Mouse (Mus musculus) adrenal gland, adult 18-20 months (tissue): ENCODE measurements around the gene Elobl. TPM values are rescaled to one million over a fixed set of nuclear protein-coding genes. Genes with fewer than 3 reads are reported as not detected.
"Not testable (repeated sequence)": the region's sequence is repeated elsewhere in the genome, so short reads cannot be mapped to it uniquely, and the experiment has no call there.

Experiments used
- DNase-seq, 2 experiments: peaks; one replicate each; pipeline ENCODE4 v3.0.0; 2021 to 2022; ENCODE audit warnings: low spot score in 2 of 2
- long read RNA-seq, 2 experiments: library from polyadenylated mRNA; stranded (forward); transcript quantifications; one replicate each; pipeline ENCODE4 v2.0.0; 2021
- total RNA-seq, 2 experiments: library from RNA; stranded (reverse); gene quantifications; 1 replicate in 1 of 2; 2 replicates in 1 of 2; pipeline ENCODE4 v1.2.3; 2021

Elobl gene
- total RNA-seq, result not detected
- long read RNA-seq, experiment 1, result 0 reads
- long read RNA-seq, experiment 2, result 0 reads

- DNase-seq, result no peak
These were observed at the start of gene Elobl for GRCm38 (mm10) chr11:88966881-88967361. Elobl (minus strand) TSS chr11:88966931.

DNA sequence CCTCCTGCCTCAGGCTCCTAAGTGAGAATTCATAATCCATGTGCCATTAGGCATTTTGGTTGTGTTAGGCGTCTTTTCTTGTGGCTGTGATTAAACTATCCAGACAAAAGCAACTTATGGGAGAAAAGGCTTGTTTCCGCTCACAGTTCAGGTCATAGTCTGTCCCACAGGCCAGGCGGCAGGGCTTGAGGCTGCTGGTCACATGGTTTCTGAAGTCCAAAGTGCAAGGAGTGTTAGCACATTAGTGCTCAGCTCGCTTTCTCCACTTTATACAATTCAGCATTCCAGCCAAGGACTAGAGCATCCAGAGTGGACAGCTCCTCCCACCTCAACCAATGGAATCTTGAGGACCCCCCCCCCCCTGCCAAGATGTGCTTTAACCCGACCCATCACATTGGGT is 45.5 kb upstream of the Elobl start:
- no peak for DNase-seq

DNA sequence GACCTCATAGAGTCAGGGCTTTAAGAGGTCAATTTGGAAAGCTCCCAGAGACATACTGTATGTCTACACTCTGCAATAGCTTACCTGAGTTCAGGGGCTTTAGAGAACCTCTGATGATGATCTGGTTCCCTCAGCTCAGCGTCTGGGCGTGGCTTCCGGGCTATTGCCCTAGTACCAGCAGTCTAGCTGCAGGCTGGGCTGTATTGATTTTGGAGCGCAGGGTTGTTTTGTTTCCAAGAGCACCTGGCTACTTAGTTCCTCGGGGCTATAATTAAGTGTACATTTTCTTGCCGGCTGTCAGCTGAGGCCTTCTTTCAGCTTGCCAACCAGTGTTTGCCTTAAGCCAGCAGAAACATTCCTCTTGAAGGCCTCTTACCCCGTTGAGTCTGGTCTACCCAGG is 42.8 kb upstream of the Elobl start:
- DNase-seq, result no peak

GRCm38 (mm10) chr11:89009066-89009465 is 42.3 kb upstream of the Elobl start:
- DNase-seq, result no peak

DNA sequence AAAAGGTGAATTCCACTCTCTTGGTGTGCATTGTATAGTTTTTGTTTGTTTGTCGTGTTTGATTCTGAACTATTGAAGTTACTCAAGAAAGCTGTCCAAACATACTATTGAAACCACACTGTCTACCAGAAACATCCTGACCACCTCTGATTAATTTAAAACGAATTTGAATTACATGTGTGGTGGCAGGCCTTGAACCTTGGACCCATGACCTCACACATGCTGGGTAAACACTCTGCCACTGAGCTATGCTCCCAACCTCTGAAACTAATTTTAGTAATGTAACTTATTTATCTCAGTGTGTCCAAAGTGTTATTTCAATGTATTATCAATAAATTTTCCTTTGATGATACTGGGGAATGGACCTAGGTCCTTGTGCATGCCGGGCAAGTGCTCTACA is 40.9 kb upstream of the Elobl start:
- DNase-seq, result no peak

DNA sequence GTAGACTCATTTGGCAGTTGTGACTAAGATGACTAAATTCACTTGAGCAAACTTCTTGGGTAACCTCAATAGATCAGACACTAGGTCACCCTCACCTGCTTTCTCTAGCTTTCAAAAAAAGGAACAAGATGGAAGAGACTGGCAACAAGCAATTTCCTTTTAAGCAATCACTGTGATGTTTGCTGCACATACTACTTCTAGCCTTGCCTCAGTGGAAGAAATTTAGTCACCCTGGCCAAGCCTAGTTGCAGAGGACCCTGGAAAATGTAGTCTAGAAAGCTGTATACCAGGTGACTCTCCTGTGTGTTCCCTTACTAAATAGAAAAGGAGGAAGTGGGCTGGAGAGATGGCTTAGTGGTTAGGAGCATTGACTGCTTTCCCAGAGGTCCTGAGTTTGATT is 39.7 kb upstream of the Elobl start:
- DNase-seq, result no peak

DNA sequence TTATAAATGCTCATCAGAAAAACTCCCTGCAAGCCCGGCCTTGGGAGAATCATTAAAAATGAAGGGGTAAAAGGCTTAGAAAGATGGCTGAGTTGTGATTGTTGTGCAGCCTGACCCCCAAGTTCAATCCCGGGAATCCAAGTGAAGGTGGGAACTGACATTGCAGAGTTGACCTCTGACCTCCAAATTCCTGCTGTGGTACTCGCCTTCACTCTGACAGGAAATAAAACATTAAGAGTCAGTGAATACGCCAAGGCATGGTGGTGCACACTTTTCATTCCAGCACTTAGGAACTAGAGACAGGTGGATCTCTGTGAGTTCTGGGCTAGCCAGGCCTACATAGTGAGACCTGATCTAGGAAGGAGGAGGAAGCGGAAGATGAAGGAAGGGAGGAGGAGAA is 38.7 kb upstream of the Elobl start:
- no peak for DNase-seq

DNA sequence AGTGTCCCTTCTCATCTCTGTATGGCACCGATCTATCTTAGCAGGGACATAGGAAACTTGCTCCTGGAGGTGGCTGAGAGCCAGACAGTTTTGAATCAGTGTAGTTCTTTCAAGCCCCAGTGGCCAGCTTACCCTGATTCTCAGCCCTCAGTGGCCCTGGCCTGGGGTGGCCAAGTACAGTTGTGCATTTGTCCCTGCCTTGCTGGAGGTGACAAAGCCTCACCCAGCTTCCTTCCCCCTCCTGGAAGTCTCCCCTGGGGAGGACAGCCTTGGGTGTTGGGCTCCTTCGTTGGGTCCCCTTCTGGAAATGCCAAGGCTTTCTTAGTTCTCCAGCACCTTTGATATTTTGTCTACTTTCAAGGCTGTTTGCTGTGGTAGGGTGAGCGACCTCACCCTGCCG is 37.0 kb upstream of the Elobl start:
- peak in 1 of 2 experiments; percentile 43 for DNase-seq

- DNase-seq, result no peak
These were observed 36.3 kb upstream of the Elobl start for GRCm38 (mm10) chr11:89003078-89003477.

GRCm38 (mm10) chr11:89002621-89003020 is 35.9 kb upstream of the Elobl start:
- DNase-seq, result no peak

DNA sequence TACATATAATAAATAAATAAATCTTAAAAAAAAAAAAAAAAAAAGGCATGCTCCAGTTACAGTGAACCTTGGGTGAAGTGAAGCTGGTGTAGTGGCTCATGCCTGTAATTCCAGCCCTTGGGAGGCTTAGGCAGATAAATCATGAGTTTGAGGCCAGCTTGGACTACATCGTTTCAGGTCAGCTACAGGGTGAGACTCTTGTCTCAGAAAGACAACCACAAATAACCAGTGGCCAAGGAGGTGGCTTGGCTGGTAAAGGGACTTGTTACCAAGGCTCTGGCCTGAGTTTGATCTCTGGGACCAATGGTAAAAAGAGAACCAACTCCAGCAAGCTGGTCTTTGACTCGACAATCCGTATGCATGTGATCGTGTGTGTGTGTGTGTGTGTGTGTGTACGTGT is 35.3 kb upstream of the Elobl start:
- DNase-seq, result no peak

GRCm38 (mm10) chr11:89001569-89001968 is 34.8 kb upstream of the Elobl start:
- no peak for DNase-seq

GRCm38 (mm10) chr11:89000527-89000819 is 33.7 kb upstream of the Elobl start:
- no peak for DNase-seq

DNA sequence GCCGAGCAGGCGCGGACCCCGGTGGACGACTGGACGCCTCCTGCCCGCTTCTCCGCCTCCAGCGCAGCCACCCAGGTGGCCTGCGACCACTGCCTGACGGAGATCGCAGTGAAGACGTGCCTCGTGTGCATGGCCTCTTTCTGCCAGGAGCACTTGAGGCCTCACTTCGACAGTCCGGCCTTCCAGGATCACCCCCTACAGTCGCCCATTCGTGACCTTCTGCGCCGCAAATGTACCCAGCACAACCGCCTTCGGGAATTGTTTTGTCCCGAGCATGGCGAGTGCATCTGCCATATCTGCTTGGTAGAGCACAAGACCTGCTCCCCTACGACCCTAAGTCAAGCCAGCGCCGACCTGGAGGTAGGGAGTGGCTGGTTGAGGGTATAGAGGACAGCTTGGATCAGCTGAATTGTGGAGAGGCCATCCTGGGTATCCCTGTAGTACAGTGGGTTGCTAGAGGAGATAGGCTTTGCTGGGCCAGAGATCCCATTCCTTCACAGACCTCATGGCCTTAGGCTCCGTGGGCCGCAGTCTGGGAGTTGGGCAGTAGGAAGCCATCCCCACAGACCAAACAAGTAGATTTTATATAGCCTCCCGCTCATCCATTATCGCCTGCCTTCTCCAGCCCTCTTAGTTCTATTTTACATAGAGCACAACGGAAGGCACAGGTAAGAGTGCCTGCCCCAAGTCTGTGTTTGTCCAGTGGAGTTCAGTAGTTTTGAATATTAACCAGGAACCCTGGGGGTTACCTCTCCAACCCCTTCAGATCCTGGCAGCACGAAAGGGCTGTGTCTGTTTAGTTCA is 33.2 kb upstream of the Elobl start:
- DNase-seq, result peak in 1 of 2 experiments; percentile 42

DNA sequence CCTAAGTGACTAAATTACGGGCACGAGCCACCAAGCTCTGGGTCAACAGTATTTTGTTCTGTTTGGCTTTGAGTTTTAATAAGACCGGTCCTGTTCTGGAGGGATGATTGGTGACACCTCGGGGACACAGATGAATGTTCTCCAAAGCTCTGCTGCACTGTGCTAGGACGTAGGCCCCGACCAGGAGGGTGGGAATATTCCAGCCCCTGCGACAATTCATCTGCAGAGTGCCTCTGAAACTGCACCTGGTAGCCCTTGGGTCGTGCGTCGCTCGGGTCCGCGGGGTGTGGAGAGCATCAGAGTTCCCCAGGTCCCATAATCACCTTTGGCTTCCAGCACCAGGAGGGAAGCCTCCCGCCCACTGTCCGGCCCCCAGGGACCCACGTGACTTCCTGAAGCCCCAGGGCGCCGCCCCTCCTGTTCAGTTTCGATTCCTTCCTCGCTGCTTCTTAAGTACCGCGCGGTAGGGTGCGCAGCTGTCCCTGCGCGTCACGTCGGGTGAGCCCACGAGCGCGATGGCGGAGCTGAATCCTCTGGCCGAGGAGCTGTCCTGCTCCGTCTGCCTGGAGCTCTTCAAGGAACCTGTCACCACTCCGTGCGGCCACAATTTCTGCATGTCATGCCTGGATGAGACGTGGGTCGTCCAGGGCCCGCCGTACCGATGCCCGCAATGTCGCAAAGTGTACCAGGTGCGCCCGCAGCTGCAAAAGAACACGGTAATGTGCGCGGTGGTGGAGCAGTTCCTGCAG is 32.4 kb upstream of the Elobl start, which contains the start of gene Trim25:
Gene Trim25, plus strand, starts transcription at position 403 of the 749 bp plus-strand sequence.
- DNase-seq, result peak; percentile 90 to 94

DNA sequence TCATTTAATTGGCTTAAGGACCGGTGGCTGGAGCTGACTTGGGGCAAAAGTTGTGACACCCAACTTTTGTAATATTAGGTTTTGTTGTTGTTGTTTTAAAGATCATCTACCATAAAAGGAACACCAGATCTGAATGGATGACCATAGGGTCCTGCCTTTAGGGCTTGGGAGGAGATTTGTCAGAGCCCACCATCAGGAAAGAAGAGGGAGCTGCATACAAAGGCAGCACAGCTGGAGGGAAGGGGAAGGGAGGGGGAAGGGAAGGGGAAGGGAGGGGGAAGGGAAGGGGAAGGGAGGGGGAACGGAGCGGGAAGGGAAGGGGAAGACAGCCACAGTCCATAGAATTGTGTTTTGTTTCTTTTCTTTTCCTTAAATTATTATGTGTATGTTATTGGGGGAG is 31.7 kb upstream of the Elobl start:
- no peak for DNase-seq

DNA sequence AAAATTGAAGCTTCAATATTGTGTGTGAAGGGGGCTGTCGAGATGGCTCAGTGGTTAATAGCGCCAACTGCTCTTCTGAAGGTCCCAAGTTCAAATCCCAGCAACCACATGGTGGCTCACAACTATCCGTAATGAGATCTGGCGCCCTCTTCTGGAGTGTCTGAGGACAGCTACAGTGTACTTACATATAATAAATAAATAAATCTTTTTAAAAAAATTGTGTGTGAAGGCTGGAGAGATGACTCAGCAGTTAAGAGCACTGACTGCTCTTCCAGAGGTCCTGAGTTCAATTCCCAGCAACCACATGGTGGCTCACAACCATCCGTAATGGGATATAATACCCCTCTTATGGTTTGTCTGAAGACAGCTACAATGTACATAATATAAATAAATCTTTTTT is 30.6 kb upstream of the Elobl start:
- DNase-seq, result not testable (repeated sequence)

DNA sequence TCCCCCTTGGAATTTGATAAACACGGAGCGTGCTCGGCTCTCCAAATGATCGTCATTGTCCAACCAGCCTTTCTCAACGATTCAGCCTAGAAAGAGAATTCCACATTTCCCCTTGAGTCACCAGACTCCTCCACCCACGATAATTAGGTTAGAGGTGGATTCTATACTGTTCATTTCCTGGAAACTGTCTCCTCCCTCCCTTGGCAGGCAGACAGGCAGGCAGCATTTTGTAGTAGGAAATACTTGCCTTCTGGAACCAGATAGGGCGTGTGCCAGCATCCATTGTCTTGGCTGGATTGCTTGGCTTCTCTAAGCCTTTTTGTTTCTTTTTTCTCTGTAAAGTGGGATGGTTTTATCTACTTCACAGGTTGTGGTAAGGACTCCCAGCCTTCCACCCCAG is 29.7 kb upstream of the Elobl start:
- DNase-seq, result no peak

DNA sequence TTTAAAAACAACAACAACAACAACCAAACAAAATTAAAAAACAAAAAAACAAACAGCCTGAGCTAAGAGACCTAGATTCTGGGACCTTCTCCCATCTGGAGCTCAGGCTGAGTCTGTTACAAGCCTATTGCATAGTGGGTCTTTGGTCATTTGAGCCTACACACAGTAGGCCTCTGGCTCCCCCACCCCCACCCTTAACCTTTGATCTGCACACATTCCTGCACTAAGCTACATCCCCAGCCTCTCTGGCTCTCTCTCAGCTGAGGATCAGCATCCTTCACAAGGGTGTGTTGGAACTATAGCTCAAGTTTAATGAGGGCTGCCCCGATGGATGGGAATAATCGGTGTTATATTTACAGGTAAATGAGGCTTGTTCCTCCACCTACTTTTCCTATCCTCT is 28.9 kb upstream of the Elobl start:
- DNase-seq, result no peak

- DNase-seq, result no peak
These were observed 27.8 kb upstream of the Elobl start for GRCm38 (mm10) chr11:88994492-88994891.

GRCm38 (mm10) chr11:88993625-88994024 is 26.9 kb upstream of the Elobl start:
- DNase-seq, result peak; percentile 61 to 62

- no peak for DNase-seq
These were observed 26.5 kb upstream of the Elobl start for GRCm38 (mm10) chr11:88993186-88993585.
